Mouse (Mus musculus): ENCODE results near the gene Tia1. TPM values are rescaled to one million over a fixed set of nuclear protein-coding genes. Genes with fewer than 3 reads are reported as not detected.

The Tia1 gene
- polyA plus RNA-seq, 2 experiments = 173 to 230 TPM

- no peak for TF ChIP-seq POLR2A (IDR thresholded peaks at IDR 0.05; ENCODE audit: borderline replicate concordance, extremely low read depth, insufficient read depth, insufficient read length)
- Histone ChIP-seq H3K4me1 (ENCODE audit: control insufficient read depth, insufficient read depth, low read length) (no peaks in the 10 kb centered on the region), H3K4me2 (replicated peaks; ENCODE audit: low read depth, low read length, severe bottlenecking) (no peak overlapping the region), H3K9ac (ENCODE audit: low read depth, low read length, severe bottlenecking) (no peak overlapping the region), H3K27me3 (ENCODE audit: control insufficient read depth, insufficient read depth, low read length) (no peaks in the 10 kb centered on the region), H3K36me3 (ENCODE audit: control insufficient read depth, insufficient read depth, low read length) (peaks cover 63% of the 10 kb centered on the region), H3K4me3 (replicated peaks; ENCODE audit: low read length) (no peak overlapping the region), H3K27ac (replicated peaks; ENCODE audit: low read depth, low read length) (no peak overlapping the region), H3K9me3 (ENCODE audit: control insufficient read depth, low read length) (no peaks in the 10 kb centered on the region)
- no peak for DNase-seq (ENCODE audit: low spot score)
- no peak for ATAC-seq (ENCODE audit: low FRiP score, low read depth)
- 84% methylated on average over 12 of the region's 12 CpGs for WGBS
These were observed 16.7 kb upstream of the Tia1 start for GRCm38 (mm10) chr6:86387313-86387712.

GRCm38 (mm10) chr6:86388461-86388860 lies 15.6 kb upstream of the Tia1 start:
- DNase-seq (ENCODE audit: low spot score) (no peak), ATAC-seq (ENCODE audit: low FRiP score, low read depth) (no peak)
- Histone ChIP-seq H3K9me3 (ENCODE audit: control insufficient read depth, low read length) (no peaks in the 10 kb centered on the region), H3K27me3 (ENCODE audit: control insufficient read depth, insufficient read depth, low read length) (no peaks in the 10 kb centered on the region), H3K4me1 (ENCODE audit: control insufficient read depth, insufficient read depth, low read length) (no peaks in the 10 kb centered on the region), H3K36me3 (ENCODE audit: control insufficient read depth, insufficient read depth, low read length) (peaks cover 69% of the 10 kb centered on the region), H3K4me3 (replicated peaks; ENCODE audit: low read length) (no peak overlapping the region), H3K9ac (ENCODE audit: low read depth, low read length, severe bottlenecking) (no peak overlapping the region), H3K27ac (replicated peaks; ENCODE audit: low read depth, low read length) (no peak overlapping the region), H3K4me2 (replicated peaks; ENCODE audit: low read depth, low read length, severe bottlenecking) (no peak overlapping the region)
- WGBS = 81% methylated on average over 18 of the region's 18 CpGs
- no peak for TF ChIP-seq POLR2A (IDR thresholded peaks at IDR 0.05; ENCODE audit: borderline replicate concordance, extremely low read depth, insufficient read depth, insufficient read length)

- peaks cover 68% of the 10 kb centered on the region for H3K36me3 ChIP-seq (ENCODE audit: control insufficient read depth, insufficient read depth, low read length)
- no peaks in the 10 kb centered on the region for H3K9me3 ChIP-seq (ENCODE audit: control insufficient read depth, low read length)
- no peak for TF ChIP-seq POLR2A (IDR thresholded peaks at IDR 0.05; ENCODE audit: borderline replicate concordance, extremely low read depth, insufficient read depth, insufficient read length)
- H3K4me3 ChIP-seq (replicated peaks; ENCODE audit: low read length) = no peak overlapping the region
- no peak overlapping the region for H3K9ac ChIP-seq (ENCODE audit: low read depth, low read length, severe bottlenecking)
- no peak for ATAC-seq (ENCODE audit: low FRiP score, low read depth)
- H3K4me1 ChIP-seq (ENCODE audit: control insufficient read depth, insufficient read depth, low read length) = peaks cover 14% of the 10 kb centered on the region; the same call in 1 of the 2 replicates
- H3K27ac ChIP-seq (replicated peaks; ENCODE audit: low read depth, low read length) = no peak overlapping the region
- DNase-seq (ENCODE audit: low spot score) = no peak
- no peaks in the 10 kb centered on the region for H3K27me3 ChIP-seq (ENCODE audit: control insufficient read depth, insufficient read depth, low read length)
- no peak overlapping the region for H3K4me2 ChIP-seq (replicated peaks; ENCODE audit: low read depth, low read length, severe bottlenecking)
- 95% methylated on average over 5 of the region's 5 CpGs for WGBS
These were observed 12.7 kb upstream of the Tia1 start for GRCm38 (mm10) chr6:86391326-86391725.

GRCm38 (mm10) chr6:86393187-86393586 lies 10.8 kb upstream of the Tia1 start:
- Histone ChIP-seq H3K4me2 (replicated peaks; ENCODE audit: low read depth, low read length, severe bottlenecking) (no peak overlapping the region), H3K4me3 (replicated peaks; ENCODE audit: low read length) (no peak overlapping the region), H3K27ac (replicated peaks; ENCODE audit: low read depth, low read length) (no peak overlapping the region), H3K27me3 (ENCODE audit: control insufficient read depth, insufficient read depth, low read length) (no peaks in the 10 kb centered on the region), H3K9me3 (ENCODE audit: control insufficient read depth, low read length) (no peaks in the 10 kb centered on the region), H3K36me3 (ENCODE audit: control insufficient read depth, insufficient read depth, low read length) (peaks cover 56% of the 10 kb centered on the region), H3K4me1 (ENCODE audit: control insufficient read depth, insufficient read depth, low read length) (peaks cover 18% of the 10 kb centered on the region), H3K9ac (ENCODE audit: low read depth, low read length, severe bottlenecking) (no peak overlapping the region)
- WGBS = 100% methylated on average over 1 of the region's 1 CpGs
- ATAC-seq (ENCODE audit: low FRiP score, low read depth) = no peak
- no peak for DNase-seq (ENCODE audit: low spot score)
- TF ChIP-seq POLR2A (IDR thresholded peaks at IDR 0.05; ENCODE audit: borderline replicate concordance, extremely low read depth, insufficient read depth, insufficient read length) = no peak

- TF ChIP-seq POLR2A (IDR thresholded peaks at IDR 0.05; ENCODE audit: borderline replicate concordance, extremely low read depth, insufficient read depth, insufficient read length) = no peak
- WGBS = 87% methylated on average over 17 of the region's 17 CpGs
- peaks cover 18% of the 10 kb centered on the region for H3K4me1 ChIP-seq (ENCODE audit: control insufficient read depth, insufficient read depth, low read length)
- peaks cover 47% of the 10 kb centered on the region for H3K36me3 ChIP-seq (ENCODE audit: control insufficient read depth, insufficient read depth, low read length)
- no peak overlapping the region for H3K27ac ChIP-seq (replicated peaks; ENCODE audit: low read depth, low read length)
- DNase-seq (ENCODE audit: low spot score) = no peak
- ATAC-seq (ENCODE audit: low FRiP score, low read depth) = no peak
- no peak overlapping the region for H3K9ac ChIP-seq (ENCODE audit: low read depth, low read length, severe bottlenecking)
- no peaks in the 10 kb centered on the region for H3K27me3 ChIP-seq (ENCODE audit: control insufficient read depth, insufficient read depth, low read length)
- no peak overlapping the region for H3K4me2 ChIP-seq (replicated peaks; ENCODE audit: low read depth, low read length, severe bottlenecking)
- H3K4me3 ChIP-seq (replicated peaks; ENCODE audit: low read length) = no peak overlapping the region
- H3K9me3 ChIP-seq (ENCODE audit: control insufficient read depth, low read length) = no peaks in the 10 kb centered on the region
These were observed 9.8 kb upstream of the Tia1 start for GRCm38 (mm10) chr6:86394078-86394720.

All from limb, embryonic 14.5 days (tissue).